Mouse (Mus musculus) kidney, postnatal 10 days (tissue): ENCODE measurements around the gene Traf2.
"Not testable (repeated sequence)": the region's sequence is repeated elsewhere in the genome, so short reads cannot be mapped to it uniquely, and the experiment has no call there.

Experiments
- DNase-seq: peaks from one replicate; pipeline ENCODE4 v3.0.0; 2021; ENCODE audit warnings: mixed read lengths

The Traf2 gene

DNA sequence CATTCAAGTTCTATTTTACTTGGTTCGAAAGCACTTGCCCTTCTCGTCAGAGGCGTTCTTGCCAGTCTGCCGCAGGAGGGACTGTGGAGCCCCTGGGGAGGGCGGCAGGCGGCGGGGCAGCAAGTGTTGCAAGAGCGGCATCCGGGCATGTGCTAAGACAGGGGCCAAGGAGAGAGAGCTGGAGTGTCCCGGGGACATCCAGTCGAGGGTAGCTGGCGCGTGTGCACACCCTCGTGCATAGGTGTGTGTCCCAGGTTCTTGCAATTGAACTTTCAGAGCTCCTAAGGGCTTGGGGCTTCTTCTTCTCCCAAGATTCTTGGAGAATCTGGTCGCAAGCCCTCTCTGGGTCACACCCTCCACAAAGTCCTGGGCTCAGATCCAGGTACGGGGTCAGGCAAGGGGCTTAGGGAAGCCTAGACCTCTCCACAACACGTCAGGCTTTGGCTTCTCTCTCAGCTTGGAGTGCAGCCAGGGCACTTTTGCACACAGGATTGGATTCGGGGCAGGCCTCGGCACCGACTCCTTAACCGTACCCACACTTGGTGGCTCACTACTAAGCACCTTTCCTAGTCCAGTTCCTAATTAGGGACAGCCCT, 28.8 kb upstream of the Traf2 start:
- peak; percentile 60 for DNase-seq

DNA sequence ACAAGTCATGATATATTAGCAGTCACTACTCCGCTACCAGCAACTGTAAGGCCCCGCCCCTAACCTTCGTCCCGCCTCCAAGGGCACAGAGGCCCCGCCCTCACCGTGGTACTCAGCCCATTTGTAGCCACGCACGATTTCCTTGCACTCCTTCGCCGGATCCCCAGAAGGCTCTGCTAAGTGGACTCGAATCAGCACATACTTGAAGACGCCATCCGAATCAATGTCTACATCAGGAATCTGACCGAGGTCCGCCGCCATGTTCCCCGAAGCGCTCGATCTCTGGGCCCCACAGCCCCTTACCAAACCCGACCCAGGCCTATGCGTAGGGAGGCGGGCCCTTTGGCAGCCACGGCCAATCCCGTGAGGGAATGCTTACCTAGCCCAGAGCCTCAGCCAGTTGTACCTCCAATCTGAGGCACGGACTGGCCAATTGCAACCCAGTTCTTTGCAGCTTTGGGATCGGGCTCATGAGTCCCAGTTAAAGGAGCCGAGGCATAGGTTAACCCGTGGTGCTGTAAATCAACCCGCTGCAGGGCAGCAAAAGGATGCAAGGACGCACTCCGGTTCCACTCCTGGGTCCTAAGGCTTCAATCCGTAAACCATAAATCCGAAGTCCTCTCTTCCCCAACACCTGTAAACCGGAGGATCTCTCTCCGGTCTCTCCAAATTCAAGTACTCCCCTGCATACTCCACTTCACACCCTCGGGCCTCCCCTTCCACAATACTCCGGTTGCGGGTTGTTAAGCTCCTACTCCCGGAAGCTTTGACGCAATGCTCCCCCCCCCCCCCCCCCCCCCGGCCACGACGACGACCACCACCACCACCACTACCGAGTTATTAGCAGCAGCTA, 28.1 kb upstream of the Traf2 start, which contains the start of the genes Mamdc4 and Phpt1:
Gene Mamdc4 (minus strand): TSS at position 267 of the 853 bp plus-strand sequence.
Gene Phpt1 (minus strand): TSS at position 646 of the 853 bp plus-strand sequence.
- peak; percentile 97 for DNase-seq

DNA sequence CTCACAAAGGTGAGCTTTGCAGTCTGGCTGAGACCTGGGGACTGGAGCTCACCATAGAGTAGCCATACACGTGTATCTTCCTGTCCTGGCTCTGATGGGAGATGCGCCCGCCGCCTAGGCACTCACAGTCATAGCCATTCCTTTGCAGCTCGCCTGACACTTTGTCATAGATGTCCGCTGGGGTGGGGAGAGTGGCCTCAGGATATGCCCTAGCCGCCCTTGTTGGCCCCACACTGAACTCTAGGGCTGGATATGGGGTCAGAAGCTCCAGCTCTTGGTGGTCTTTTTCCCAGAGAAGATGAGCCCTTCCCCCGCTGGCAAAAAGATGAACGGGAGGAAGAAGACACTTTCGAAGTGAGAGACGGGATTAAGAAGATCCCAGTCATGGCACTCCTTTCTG, 27.4 kb upstream of the Traf2 start:
- DNase-seq = peak; percentile 39

DNA sequence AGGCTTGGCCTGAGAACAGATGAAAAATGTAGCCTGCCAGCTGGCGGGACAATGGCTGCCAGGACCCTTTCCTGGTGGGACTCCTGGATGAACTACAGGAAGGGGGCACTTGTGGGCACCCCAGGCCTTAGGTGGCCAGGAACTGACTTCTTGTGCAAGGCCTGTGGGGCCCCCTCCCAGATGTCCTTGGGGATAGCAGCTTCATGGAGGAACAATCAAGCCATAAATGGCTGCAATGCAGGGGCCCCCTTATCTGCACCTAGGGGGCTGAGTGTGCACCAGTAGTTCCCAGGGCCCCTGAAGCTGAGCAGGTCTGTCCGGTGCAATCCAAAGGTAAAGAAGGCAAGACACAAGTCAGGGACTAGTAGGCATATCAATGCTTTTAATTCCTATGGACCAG, 26.3 kb upstream of the Traf2 start:
- DNase-seq = no peak

DNA sequence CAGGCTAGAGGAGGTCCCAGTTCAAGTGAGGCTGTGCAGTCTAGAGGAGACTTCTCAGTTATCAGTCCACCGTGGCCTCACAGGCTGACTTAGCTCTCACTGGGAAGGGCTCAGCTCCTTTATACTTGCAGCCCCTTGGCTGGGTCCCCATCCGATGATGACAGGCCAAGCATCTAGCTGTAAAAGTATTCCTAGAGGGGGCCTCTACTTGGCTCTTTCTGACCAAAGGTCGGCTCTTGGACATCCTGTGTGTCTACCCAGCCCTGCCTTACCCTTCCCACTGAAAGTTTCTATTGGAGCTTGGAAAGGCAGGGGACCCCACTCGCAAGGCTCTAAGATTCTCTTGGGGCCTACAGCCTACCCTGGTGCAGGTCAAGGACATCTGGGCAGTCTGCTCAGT, 24.5 kb upstream of the Traf2 start:
- no peak for DNase-seq

DNA sequence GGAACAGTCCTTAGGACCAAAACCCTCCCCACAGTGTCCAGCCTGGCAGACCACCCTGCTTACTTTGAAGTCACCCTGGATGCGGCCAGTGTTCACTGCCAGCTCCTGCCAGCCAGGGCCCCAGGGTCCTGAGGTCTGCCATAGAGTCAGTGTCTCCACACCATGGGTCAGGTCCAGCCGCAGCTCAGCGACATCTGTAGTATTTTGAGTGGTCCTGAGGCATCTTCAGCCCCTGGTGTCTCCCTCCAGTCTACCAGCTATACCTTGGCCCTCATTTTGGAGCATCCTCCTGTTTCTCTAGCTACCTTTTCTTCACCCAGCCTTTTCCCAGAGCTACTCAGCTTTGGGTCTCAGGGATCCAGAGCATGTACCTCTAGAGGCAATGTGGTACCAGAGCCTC, 22.6 kb upstream of the Traf2 start:
- DNase-seq = no peak

DNA sequence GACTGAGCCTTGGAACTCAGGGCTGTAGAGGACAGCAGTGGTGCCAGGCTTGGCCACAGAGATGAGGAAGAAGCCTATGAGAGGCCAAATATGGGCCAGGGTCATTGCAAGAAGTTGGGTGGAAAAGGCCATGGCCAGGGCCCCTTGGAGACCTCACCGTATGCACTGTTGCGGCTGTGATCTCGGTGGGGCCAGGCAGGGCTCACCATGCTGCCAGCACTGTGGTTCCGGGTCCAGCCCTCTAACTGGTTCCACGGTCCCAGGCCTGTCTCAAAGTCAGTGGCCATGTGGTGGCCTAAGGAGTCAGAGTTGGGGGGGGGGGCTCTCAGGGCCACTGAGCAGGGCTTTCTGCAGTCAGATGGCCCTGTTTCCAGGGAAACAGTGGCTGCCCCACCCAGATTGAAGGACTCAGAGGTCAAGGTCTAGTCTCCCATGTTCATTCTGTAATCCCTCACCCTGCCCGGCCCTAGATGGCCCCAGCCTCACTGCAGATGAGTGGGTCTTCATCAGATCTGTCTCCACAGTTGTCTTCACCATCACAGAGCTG, 21.8 kb upstream of the Traf2 start:
- DNase-seq = peak; percentile 9

DNA sequence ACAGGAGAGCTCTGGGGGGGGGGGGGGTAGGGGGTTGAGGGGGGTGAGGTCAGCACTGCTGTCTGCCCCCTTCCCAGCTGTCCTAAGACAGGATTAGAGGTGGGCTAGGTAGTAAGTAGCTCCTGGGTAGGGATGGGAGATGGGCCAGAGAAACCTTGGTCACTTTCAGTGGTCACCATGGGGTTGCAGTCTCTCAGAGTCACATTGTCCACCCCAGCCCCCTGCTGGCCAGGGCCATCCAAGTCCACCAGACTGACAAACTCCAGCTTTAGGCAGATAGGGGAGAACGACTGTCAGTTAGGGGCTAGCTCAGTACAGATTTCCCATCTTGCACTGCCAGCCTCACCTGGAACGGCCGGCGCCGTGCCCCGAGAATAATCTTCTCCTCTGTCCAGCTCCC, 19.8 kb upstream of the Traf2 start:
- peak; percentile 42 for DNase-seq

DNA sequence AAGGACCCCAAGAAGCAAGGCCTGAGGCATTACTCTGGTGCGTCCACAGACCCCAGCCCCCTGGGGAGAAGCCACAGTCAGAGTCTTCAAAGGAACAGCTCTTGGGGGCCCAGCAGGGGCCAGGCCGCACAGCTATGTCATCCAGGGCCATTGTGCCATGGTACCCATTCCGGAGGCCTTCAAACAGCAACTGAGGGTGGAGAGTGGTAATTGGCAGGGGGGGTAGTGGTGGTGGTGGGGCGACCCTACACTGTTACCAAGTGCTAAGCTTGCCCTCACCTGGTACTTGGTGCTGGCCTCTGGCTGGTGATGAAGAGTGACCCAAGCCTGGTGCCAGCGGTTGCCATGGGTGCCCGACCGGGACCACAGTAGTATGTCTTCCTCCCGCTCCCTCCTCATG, 19.0 kb upstream of the Traf2 start:
- DNase-seq = no peak

DNA sequence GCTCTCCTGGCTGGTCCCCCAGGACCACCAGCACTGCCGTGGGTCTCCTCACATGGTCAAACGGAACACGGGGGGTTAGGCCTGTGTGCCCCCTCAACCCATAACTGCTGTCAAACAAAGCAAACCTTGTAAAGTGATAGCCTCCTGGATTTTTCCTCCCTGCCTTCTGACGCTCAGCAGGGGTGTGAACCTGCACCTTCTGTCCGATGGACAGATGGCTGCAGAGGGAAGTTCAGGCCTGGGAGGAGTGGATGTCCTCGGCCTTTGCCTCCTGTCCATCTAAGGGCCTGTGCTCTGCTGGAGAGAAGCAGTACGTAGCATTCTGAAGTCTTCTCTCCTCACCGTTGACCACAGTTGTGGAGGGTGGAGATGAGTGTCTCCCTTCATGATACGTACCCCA, 15.2 kb upstream of the Traf2 start:
- no peak for DNase-seq

DNA sequence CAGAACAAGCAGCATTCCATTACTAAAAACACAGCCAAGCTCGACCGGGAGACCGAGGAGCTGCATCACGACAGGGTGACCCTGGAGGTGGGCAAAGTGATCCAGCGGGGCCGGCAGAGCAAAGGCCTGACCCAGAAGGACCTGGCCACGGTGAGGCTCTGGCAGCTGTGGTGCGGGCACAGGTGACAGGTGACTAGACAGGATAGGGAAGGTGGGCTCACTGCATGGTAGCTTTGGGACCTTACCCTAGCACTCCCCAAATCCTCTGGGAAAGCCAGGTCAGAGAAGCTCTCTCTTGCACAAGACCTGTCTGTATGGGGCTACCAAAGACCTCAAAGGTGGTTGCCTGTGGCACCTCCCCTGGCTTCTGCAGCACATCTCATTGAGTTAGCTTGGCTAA, 13.8 kb upstream of the Traf2 start:
- DNase-seq = no peak

DNA sequence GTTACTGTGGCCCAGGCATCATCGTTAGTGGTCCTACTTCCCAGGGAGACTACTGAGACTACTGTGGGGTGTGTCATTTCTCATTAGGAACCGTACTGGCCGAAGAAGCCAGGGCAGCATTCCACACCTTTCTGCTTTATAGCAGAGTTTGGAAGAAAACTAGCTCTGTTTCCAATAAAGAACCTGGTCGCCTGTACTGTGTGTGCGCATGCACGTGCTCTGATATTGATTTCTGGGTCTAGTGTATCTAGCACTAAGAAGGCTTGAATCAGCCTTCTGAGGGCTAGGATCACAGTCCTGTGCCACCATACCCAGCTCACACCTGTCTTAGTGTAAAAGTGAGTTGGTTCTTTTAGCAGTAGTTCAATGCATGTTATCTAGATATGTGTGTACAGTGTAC, 12.0 kb upstream of the Traf2 start:
- no peak for DNase-seq

DNA sequence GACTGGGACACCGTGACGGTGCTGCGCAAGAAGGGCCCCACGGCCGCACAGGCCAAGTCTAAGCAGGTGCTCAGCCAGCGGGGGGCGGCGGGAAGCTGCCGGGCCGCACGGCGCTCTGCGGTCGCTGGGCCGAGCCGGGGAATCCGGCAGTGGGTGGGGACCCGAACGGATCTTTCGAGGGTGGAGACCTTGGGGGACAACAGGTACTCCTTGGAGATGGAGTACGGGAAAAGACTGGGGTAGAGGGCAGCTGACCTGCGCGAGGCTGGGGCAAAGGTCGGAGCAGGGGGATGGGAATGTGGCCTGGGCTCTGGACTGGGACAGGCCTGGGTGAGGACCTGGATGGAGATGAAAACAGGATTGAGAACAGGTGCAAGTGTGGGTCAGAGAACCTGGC, 11.2 kb upstream of the Traf2 start:
- DNase-seq = no peak

DNA sequence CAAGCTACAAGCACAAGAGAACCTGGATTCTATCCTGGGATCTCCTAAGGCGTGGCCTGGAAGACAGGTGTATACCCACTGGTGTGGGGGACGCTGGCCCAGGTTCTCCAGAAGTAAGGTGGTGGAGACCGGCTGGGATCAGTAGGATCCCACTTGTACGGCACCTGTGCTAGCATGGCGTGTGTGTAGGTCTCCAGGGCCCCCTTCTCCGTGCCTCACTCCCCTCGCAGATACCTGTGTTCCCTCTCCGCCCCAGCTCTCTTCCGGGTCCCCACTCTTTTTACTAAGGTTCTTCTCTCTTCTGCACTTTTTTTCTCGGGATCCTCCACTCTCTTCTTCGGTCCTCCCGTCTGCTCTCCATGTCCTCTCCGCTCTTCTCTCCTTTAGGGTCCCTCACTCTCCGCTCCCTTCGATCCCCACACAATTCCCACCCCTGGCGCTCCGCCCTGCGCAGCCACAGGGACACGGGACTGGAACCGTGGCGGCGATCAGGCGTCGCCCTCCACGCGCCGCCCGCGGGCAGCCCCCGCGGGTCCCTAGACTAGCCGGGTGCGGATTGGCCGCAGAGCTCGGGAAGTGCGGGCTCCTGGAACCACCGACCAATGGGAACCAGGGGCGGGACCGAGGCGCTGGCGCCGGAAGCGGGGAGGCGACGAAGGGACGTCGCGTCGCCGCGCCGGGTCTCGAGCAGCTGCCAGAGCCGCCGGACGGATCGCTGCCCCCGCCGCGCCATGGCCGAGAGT, 10.7 kb upstream of the Traf2 start, which contains the start of gene Edf1:
Gene Edf1 (plus strand): TSS at position 627 of the 743 bp plus-strand sequence.
- peak; percentile 97 for DNase-seq

DNA sequence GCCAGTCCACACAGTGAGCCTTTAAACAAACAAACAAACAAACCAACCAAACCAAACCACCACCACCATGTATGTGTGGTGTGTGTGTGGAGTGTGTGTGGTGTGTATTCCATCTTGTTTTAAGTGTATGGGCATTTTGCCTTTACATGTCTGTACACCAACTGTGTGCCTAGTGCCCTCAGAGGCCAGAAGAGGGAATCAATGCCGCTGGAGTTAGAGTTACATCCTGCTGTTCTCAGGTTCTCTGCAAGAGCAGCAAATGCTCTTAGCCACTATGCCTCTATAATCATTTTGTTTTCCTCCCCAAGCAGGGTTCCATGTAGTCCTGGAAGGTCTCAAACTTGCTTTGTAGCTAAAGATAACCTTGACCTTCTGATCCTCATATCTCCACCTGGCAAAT, 9.6 kb upstream of the Traf2 start:
- DNase-seq = no peak

DNA sequence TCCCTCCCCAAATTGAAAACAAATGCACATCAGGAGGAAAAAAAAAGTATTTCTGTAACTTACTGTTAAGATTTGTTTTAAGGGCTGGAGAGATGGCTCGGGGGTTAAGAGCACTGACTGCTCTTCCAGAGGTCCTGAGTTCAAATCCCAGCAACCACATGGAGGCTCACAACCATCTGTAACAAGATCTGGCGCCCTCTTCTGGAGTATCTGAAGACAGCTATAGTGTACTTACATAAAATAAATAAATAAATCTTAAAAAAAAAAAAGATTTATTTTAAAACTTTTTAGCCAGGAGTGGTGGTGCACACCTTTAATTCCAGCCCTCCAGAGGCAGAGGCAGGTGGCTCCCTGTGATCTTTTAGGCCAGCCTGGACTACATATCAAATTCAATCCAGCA, 8.7 kb upstream of the Traf2 start:
- DNase-seq = not testable (repeated sequence)

DNA sequence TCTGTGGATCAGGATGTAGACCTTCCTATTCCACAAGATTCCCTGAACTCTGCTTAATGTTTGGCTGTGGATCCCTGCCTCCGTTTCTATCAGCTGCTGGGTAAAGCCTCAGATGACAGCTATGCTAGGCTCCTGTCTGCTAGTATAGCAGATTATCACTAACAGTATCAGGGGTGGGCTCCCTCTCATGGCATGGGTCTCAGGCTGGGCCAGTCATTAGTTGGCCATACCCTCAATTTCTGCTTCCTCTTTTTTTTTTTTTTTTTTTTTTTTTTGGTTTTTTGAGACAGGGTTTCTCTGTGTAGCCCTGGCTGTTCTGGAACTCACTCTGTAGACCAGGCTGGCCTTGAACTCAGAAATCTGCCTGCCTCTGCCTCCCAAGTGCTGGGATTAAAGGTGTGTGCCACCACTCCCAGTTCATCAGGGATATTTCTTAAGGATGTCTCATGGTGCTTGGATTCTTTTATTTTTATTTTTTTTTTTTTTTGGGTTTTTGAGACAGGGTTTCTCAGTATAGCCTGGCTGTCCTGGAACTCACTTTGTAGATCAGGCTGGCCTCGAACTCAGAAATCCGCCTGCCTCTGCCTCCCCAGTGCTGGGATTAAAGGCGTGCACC, 6.5 kb upstream of the Traf2 start:
- not testable (repeated sequence) for DNase-seq

DNA sequence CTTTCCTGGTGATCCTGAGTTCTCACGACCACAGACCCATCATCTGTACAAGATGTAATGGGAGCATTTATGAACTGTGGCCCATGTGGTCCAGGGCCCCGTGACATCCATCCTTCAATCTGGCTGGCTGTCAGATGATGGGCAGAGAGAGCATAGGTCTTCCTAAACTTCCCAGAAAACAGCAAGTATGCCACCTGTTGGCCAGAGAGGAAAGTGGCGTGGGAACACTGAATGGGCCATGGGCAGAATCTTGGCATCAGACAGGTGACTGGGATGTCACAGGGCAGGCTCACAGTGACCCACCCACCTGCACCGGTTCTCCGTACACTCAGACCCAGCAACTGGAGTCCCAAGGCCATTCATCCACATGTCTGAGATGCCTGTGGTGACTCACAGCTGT, 4.4 kb upstream of the Traf2 start:
- peak; percentile 73 for DNase-seq

DNA sequence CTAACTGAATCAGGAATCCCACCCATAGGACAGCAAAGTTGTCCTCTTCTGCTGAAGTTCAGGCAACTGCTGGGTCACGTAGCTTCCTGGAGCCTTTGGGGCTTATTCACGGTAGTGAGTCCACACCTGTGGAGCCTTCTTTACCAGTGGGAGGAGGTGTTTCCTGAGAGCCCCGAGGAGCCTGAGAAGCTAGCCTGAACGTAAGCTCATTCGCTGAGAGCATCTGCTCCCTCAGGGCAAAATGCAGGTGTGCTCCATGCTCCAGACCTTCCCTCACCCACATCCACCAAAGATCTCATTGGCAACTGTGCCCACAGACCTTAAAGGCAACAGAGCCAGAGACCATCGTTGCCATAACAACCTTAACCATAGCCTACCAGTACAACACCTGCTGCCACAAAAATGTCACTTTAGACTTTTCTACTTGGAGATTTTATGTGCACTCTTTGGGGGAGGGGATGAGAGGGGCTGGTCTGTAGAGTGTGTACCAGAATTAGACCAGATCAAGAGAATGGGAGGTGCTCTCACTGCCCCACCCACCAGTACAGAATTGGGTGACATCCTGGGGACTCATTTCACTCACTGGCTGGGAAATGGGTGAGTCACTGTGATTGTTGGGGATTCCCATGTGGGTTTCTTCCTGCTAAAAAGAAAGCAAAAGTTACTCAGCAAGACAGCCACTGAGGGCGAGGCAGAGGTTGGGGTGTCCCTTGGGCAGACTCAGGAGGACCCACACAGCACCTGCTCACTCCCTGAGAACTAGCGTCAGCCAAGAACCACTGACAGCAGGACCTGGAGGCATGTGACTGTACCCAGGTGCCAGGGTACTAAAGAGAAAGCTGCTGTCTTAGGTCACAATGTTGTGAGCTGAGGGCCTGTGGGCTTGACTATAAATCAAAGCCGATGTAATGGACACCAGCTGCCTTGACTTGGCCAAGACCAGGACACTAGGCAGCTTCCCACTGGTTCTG, 2.6 kb upstream of the Traf2 start:
- no peak for DNase-seq

DNA sequence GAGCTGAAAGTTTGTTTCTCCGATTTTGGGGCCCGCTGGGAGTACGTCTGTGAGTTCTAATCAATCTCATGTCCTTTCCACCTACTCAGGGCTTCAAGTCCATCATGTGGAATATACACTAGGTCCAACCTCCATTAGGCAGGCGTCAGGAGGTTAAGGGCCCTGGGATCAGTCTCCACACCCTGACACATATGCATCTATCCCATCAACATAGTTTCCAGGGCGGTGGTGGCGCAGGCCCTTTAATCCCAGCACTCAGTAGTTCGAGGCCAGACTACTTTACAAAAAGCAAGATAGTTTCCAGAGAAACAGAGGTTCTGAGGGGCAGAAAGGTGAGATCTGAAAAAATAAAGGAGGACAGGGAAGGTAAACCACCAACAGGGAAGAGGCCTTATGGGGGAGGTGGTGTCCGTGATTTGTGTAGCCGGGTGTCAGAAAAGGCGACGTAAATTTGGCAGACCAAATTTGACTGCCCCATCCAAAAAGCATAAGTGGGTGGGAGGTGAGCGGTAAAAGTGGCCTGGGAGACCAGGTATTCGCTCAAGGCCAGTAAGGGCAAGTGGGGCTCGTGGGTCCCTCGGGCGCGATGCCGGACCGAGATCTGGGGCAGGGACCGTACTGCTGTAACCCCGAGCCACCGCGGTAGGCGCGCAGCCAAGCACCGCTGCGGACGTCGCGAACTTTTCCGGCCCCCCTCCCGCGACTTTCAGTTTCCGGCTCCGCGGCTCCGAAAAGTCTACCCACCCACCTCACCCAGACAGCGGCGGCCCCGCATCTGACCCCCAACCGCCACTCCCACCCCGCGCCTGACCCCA, 537 bp downstream of the Traf2 start:
- no peak for DNase-seq
